Comparison of ENCODE assay signal across 8 mouse cellular contexts in genomic region chr12:20614766-20615165, GRCm38 (mm10).
DNase-seq lines count a peak whose midpoint lies in the region; ATAC-seq and TF ChIP-seq lines count a peak whose summit lies in the region.
"Not testable (repeated sequence)": the region's sequence is repeated elsewhere in the genome, so short reads cannot be mapped to it uniquely, and the experiment has no call there.

No protein-coding gene starts in this region.

- not testable (repeated sequence) for H3K27ac ChIP-seq in embryonic facial prominence, embryonic 10.5 days (replicated peaks); hindbrain, postnatal 0 days

- not testable (repeated sequence) for H3K4me1 ChIP-seq in embryonic facial prominence, embryonic 10.5 days; hindbrain, postnatal 0 days (ENCODE audit: insufficient read depth, low read length)

- H3K27me3 ChIP-seq in embryonic facial prominence, embryonic 10.5 days (replicated peaks; ENCODE audit: low read depth, poor library complexity, severe bottlenecking); hindbrain, postnatal 0 days (ENCODE audit: insufficient read depth, low read length): not testable (repeated sequence)

- intact Hi-C loops in gastrocnemius, postnatal 36 days (cut with DNase I) = not testable (repeated sequence)

- H3K9ac ChIP-seq in hindbrain, postnatal 0 days (replicated peaks; ENCODE audit: low read length) = not testable (repeated sequence)

- H3K4me3 ChIP-seq in embryonic facial prominence, embryonic 10.5 days = peak overlapping the region; percentile 54
- H3K4me3 ChIP-seq in hindbrain, postnatal 0 days (ENCODE audit: low read length) = peak overlapping the region; percentile 30

- H3K4me2 ChIP-seq in hindbrain, postnatal 0 days (ENCODE audit: low read depth, low read length) = not testable (repeated sequence)

- H3K9me3 ChIP-seq in embryonic facial prominence, embryonic 10.5 days; hindbrain, postnatal 0 days (ENCODE audit: low read length): not testable (repeated sequence)

- peak; percentile 51 to 58 for DNase-seq in adrenal gland, adult 18-20 months (ENCODE audit: low spot score in 2 of 2)
- DNase-seq in embryonic facial prominence, embryonic 10.5 days (ENCODE audit: low spot score) = peak; percentile 89
- DNase-seq in gastrocnemius, postnatal 36 days = peak; percentile 50 to 66
- DNase-seq in hindbrain, postnatal 0 days (ENCODE audit: low spot score) = peak; percentile 85
- DNase-seq in layer of hippocampus, postnatal 10 days (ENCODE audit: low spot score in 2 of 2) = peak; percentile 55 to 69
- DNase-seq in lung, adult 18-20 months = peak; percentile 78 to 82
- DNase-seq in ovary, adult 18-20 months (ENCODE audit: low spot score) = peak; percentile 72
- peak; percentile 79 for DNase-seq in testis, postnatal 10 days (ENCODE audit: low spot score)

- WGBS in embryonic facial prominence, embryonic 10.5 days = under 1% methylated on average over 29 of the region's 39 CpGs
- WGBS in hindbrain, postnatal 0 days = under 1% methylated on average over 19 of the region's 39 CpGs

- not testable (repeated sequence) for H3K36me3 ChIP-seq in embryonic facial prominence, embryonic 10.5 days (replicated peaks); hindbrain, postnatal 0 days (ENCODE audit: insufficient read depth, low read length)

- not testable (repeated sequence) for ATAC-seq in hindbrain, postnatal 0 days

- not testable (repeated sequence) for TF ChIP-seq CTCF in hindbrain, postnatal 0 days (IDR thresholded peaks at IDR 0.05; ENCODE audit: low read depth)
